Mouse (Mus musculus): Measurements from ENCODE around the gene Slc16a8. TPM values are rescaled to one million over a fixed set of nuclear protein-coding genes. Genes with fewer than 3 reads are reported as not detected.

The Slc16a8 gene
- polyA plus RNA-seq, 1 experiment from 2014 or later: not detected

GRCm38 (mm10) chr15:79271124-79271746 is 16.7 kb upstream of the Slc16a8 start:
- Histone ChIP-seq H3K36me3 (ENCODE audit: control insufficient read depth, insufficient read depth, low read length) (no peaks in the 10 kb centered on the region), H3K9me3 (ENCODE audit: control insufficient read depth, low read length) (no peaks in the 10 kb centered on the region), H3K4me3 (ENCODE audit: low read depth, low read length) (peak overlapping the region; percentile 33; the same call in 1 of the 2 replicates), H3K27ac (ENCODE audit: low read depth, low read length) (no peak overlapping the region), H3K27me3 (ENCODE audit: control insufficient read depth, insufficient read depth, low read length) (no peaks in the 10 kb centered on the region), H3K4me2 (ENCODE audit: low read depth) (peak overlapping the region; percentile 73), H3K9ac (ENCODE audit: low read length) (peak overlapping the region; percentile 1; the same call in 1 of the 2 replicates), H3K4me1 (ENCODE audit: control insufficient read depth, insufficient read depth, low read length) (peaks cover 5% of the 10 kb centered on the region; the same call in 1 of the 2 replicates)
- ATAC-seq (ENCODE audit: insufficient read depth, low FRiP score, low TSS enrichment) (peak; percentile 31; the same call in 1 of the 2 replicates), DNase-seq (ENCODE audit: low spot score) (peak; percentile 65)
- WGBS: 13% methylated on average over 17 of the region's 17 CpGs

DNA sequence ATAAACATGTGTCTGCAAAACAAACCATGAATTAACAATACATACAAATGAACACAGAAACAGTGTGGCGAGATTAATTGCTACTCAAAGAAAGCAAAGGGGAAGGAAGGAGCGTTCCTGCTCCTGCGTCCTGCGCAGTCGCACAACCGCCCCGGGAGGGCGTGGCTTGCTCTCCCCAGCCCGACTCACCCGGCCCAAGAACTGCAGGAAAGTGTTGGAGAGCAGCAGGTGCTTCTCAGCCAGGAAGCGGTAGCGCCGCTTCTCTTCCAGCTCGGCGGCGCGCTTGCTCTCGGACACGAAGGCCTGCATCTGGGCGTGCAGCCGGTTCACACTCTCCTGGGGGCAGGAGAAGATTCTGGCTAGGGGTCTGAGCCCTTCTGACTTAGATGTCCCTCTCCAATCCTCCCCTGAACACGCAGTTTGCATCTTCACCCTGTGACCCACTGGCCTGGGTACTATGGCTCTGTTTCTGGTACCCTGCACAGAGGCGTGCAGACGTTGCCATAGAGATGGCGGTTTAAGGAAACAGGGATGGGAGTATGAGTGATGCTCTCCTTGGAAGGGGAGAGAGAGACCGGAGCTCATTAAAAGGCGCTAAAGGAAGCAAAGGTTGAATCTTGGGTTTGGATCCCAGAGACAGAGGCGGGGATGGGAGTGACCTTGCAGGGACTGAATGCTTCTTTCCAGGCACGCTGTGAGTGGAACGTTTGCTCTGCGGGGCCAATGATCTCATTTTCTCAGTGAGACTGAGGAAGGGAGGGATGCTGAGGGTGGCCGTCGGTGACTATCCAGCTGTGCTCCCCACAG is 16.0 kb upstream of the Slc16a8 start:
- ATAC-seq (ENCODE audit: insufficient read depth, low FRiP score, low TSS enrichment) (no peak), DNase-seq (ENCODE audit: low spot score) (peak; percentile 74)
- Histone ChIP-seq H3K4me2 (ENCODE audit: low read depth) (peak overlapping the region; percentile 73), H3K9me3 (ENCODE audit: control insufficient read depth, low read length) (no peaks in the 10 kb centered on the region), H3K36me3 (ENCODE audit: control insufficient read depth, insufficient read depth, low read length) (no peaks in the 10 kb centered on the region), H3K4me1 (ENCODE audit: control insufficient read depth, insufficient read depth, low read length) (peaks cover 5% of the 10 kb centered on the region; the same call in 1 of the 2 replicates), H3K9ac (ENCODE audit: low read length) (peak overlapping the region; percentile 30), H3K4me3 (ENCODE audit: low read depth, low read length) (peak overlapping the region; percentile 33), H3K27ac (ENCODE audit: low read depth, low read length) (no peak overlapping the region), H3K27me3 (ENCODE audit: control insufficient read depth, insufficient read depth, low read length) (no peaks in the 10 kb centered on the region)
- under 1% methylated on average over 33 of the region's 33 CpGs for WGBS

GRCm38 (mm10) chr15:79268521-79268920 is 14.0 kb upstream of the Slc16a8 start:
- Histone ChIP-seq H3K4me1 (ENCODE audit: control insufficient read depth, insufficient read depth, low read length) (peaks cover 5% of the 10 kb centered on the region; the same call in 1 of the 2 replicates), H3K36me3 (ENCODE audit: control insufficient read depth, insufficient read depth, low read length) (no peaks in the 10 kb centered on the region), H3K9ac (ENCODE audit: low read length) (no peak overlapping the region), H3K27me3 (ENCODE audit: control insufficient read depth, insufficient read depth, low read length) (no peaks in the 10 kb centered on the region), H3K4me2 (ENCODE audit: low read depth) (no peak overlapping the region), H3K9me3 (ENCODE audit: control insufficient read depth, low read length) (no peaks in the 10 kb centered on the region), H3K4me3 (ENCODE audit: low read depth, low read length) (no peak overlapping the region), H3K27ac (ENCODE audit: low read depth, low read length) (no peak overlapping the region)
- WGBS: 25% methylated on average over 1 of the region's 1 CpGs
- ATAC-seq (ENCODE audit: insufficient read depth, low FRiP score, low TSS enrichment): no peak
- no peak for DNase-seq (ENCODE audit: low spot score)

DNA sequence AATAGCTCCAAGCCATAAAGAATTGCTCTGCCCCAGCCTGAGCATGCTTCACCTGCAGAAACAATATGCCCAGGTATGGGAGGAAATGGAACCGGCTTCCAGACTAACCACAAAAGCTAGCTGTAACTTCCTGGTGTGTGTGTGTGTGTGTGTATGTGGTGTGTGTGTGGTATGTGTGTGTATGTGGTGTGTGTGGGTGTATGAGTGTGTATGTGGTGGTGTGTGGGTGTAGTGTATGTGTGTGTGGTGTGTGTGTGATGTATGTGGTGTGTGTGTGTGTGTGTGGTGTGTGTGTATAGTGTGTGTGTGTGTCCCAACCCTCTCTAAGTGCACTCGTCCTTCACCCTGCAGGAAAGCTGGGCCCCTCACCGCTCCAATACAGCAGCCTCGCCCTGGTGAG is 10.8 kb upstream of the Slc16a8 start:
- Histone ChIP-seq H3K9ac (ENCODE audit: low read length) (no peak overlapping the region), H3K4me2 (ENCODE audit: low read depth) (no peak overlapping the region), H3K4me1 (ENCODE audit: control insufficient read depth, insufficient read depth, low read length) (peaks cover 9% of the 10 kb centered on the region; the same call in 1 of the 2 replicates), H3K27ac (ENCODE audit: low read depth, low read length) (no peak overlapping the region), H3K4me3 (ENCODE audit: low read depth, low read length) (no peak overlapping the region), H3K9me3 (ENCODE audit: control insufficient read depth, low read length) (no peaks in the 10 kb centered on the region), H3K27me3 (ENCODE audit: control insufficient read depth, insufficient read depth, low read length) (peaks cover 24% of the 10 kb centered on the region), H3K36me3 (ENCODE audit: control insufficient read depth, insufficient read depth, low read length) (no peaks in the 10 kb centered on the region)
- 78% methylated on average over 4 of the region's 4 CpGs for WGBS
- ATAC-seq (ENCODE audit: insufficient read depth, low FRiP score, low TSS enrichment) (no peak), DNase-seq (ENCODE audit: low spot score) (no peak)

DNA sequence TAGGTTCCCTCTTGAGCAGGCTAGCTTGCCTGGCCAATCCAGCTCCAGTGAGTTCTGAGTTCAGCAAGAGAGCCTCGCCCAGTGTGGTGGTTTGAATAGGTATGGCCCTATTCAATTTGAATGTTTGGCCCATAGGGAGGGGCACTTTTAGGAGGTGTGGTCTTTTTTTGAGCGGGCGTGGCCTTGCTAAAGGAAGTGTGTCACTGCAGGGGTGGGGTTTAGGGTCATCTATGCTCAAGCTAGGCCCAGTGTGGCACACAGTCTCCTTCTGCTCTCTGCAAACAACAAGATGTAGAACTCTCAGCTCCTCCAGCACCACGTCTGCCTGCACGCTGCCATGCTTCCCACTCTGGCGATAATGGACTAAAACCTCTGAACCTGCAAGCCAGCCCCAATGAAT is 9.2 kb upstream of the Slc16a8 start:
- Histone ChIP-seq H3K4me1 (ENCODE audit: control insufficient read depth, insufficient read depth, low read length) (peaks cover 7% of the 10 kb centered on the region; the same call in 1 of the 2 replicates), H3K27me3 (ENCODE audit: control insufficient read depth, insufficient read depth, low read length) (peaks cover 39% of the 10 kb centered on the region), H3K36me3 (ENCODE audit: control insufficient read depth, insufficient read depth, low read length) (no peaks in the 10 kb centered on the region), H3K27ac (ENCODE audit: low read depth, low read length) (no peak overlapping the region), H3K4me3 (ENCODE audit: low read depth, low read length) (no peak overlapping the region), H3K4me2 (ENCODE audit: low read depth) (no peak overlapping the region), H3K9me3 (ENCODE audit: control insufficient read depth, low read length) (no peaks in the 10 kb centered on the region), H3K9ac (ENCODE audit: low read length) (no peak overlapping the region)
- WGBS: 93% methylated on average over 6 of the region's 6 CpGs
- DNase-seq (ENCODE audit: low spot score) (no peak), ATAC-seq (ENCODE audit: insufficient read depth, low FRiP score, low TSS enrichment) (no peak)

DNA sequence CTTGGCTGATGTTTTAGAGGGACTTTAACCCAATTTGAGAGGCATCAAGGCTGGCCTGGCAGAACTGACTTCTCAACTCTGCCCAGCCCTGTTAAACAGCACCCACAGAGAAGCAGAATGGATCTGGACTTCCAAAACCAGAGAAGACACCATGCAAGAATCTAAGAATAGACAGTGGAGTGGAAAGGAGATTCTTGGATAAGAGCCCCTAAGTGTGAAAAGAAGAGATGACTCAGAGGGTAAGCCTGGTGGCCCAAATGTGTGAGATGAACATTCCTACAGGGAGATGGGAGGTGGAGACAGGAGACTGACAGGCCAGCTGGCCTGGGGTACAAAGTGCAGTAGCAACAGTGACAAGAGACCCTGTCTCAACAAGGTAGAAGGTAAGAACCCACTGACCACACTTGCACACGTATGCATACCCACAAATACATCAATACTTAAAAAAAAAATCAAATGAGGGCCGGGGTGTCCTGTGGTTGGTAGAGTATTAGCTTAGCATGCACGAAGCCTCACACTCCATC is 8.3 kb upstream of the Slc16a8 start:
- Histone ChIP-seq H3K36me3 (ENCODE audit: control insufficient read depth, insufficient read depth, low read length) (no peaks in the 10 kb centered on the region), H3K4me1 (ENCODE audit: control insufficient read depth, insufficient read depth, low read length) (peaks cover 7% of the 10 kb centered on the region; the same call in 1 of the 2 replicates), H3K27ac (ENCODE audit: low read depth, low read length) (no peak overlapping the region), H3K4me2 (ENCODE audit: low read depth) (no peak overlapping the region), H3K27me3 (ENCODE audit: control insufficient read depth, insufficient read depth, low read length) (peaks cover 41% of the 10 kb centered on the region), H3K9me3 (ENCODE audit: control insufficient read depth, low read length) (no peaks in the 10 kb centered on the region), H3K9ac (ENCODE audit: low read length) (no peak overlapping the region), H3K4me3 (ENCODE audit: low read depth, low read length) (no peak overlapping the region)
- WGBS: 87% methylated on average over 3 of the region's 3 CpGs
- ATAC-seq (ENCODE audit: insufficient read depth, low FRiP score, low TSS enrichment) (no peak), DNase-seq (ENCODE audit: low spot score) (no peak)

GRCm38 (mm10) chr15:79262375-79262774 is 7.8 kb upstream of the Slc16a8 start:
- Histone ChIP-seq H3K9ac (ENCODE audit: low read length) (no peak overlapping the region), H3K4me2 (ENCODE audit: low read depth) (no peak overlapping the region; the same call in 1 of the 2 replicates), H3K4me3 (ENCODE audit: low read depth, low read length) (no peak overlapping the region), H3K4me1 (ENCODE audit: control insufficient read depth, insufficient read depth, low read length) (peaks cover 7% of the 10 kb centered on the region; the same call in 1 of the 2 replicates), H3K27ac (ENCODE audit: low read depth, low read length) (no peak overlapping the region), H3K27me3 (ENCODE audit: control insufficient read depth, insufficient read depth, low read length) (peaks cover 41% of the 10 kb centered on the region), H3K9me3 (ENCODE audit: control insufficient read depth, low read length) (no peaks in the 10 kb centered on the region), H3K36me3 (ENCODE audit: control insufficient read depth, insufficient read depth, low read length) (no peaks in the 10 kb centered on the region)
- DNase-seq (ENCODE audit: low spot score) (peak; percentile 62), ATAC-seq (ENCODE audit: insufficient read depth, low FRiP score, low TSS enrichment) (no peak)
- 23% methylated on average over 13 of the region's 13 CpGs for WGBS

DNA sequence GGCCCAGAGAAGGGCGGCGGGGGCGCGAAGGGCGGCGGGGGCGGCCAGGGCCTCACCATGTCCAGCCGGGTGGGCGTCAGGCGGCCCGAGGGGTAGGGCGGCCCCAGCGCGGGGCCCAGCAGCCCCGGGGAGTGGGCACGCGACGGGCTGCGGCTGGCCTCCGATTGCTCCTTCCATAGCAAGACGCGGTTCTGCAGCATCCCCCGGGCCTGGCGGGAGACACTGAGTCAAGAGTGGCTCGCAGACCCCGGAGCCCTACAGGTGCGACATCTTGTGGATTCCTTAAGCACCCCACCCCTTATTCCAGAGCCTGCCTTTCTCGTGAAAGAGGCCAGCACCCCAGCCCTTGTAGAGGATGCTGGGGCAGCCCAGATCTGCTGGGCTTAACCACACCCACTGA is 7.2 kb upstream of the Slc16a8 start:
- 0% methylated on average over 21 of the region's 28 CpGs for WGBS
- peaks cover 41% of the 10 kb centered on the region for H3K27me3 ChIP-seq (ENCODE audit: control insufficient read depth, insufficient read depth, low read length)
- peaks cover 7% of the 10 kb centered on the region; the same call in 1 of the 2 replicates for H3K4me1 ChIP-seq (ENCODE audit: control insufficient read depth, insufficient read depth, low read length)
- H3K9me3 ChIP-seq (ENCODE audit: control insufficient read depth, low read length): no peaks in the 10 kb centered on the region
- DNase-seq (ENCODE audit: low spot score) (peak; percentile 38), ATAC-seq (ENCODE audit: insufficient read depth, low FRiP score, low TSS enrichment) (peak; percentile 31; the same call in 1 of the 2 replicates)
- H3K27ac ChIP-seq (ENCODE audit: low read depth, low read length): no peak overlapping the region
- peak overlapping the region; percentile 58 for H3K4me3 ChIP-seq (ENCODE audit: low read depth, low read length)
- H3K4me2 ChIP-seq (ENCODE audit: low read depth): peak overlapping the region; percentile 100
- no peaks in the 10 kb centered on the region for H3K36me3 ChIP-seq (ENCODE audit: control insufficient read depth, insufficient read depth, low read length)
- H3K9ac ChIP-seq (ENCODE audit: low read length): peak overlapping the region; percentile 57
